Mouse (Mus musculus) thymus, adult 2 months (tissue): ENCODE measurements at regions not wholly inside any gene's neighbourhood (a gene's known extent, or its start where the extent isn't known, plus 50 kb on each side); places are given as distances from the start of the nearest gene placed in this dataset.

ENCODE experiments used
- DNase-seq: peaks from one replicate; pipeline ENCODE4 v3.0.0; 2021
- H3K27ac ChIP-seq: fragments of 200-500 bp; 2 replicates; pipeline ENCODE4 v1.5.1; 2012; ENCODE audit warnings: low read length, control low read depth; ENCODE audit not compliant: control insufficient read depth, insufficient read depth
- H3K27me3 ChIP-seq: fragments of 200-500 bp; 2 replicates; pipeline ENCODE4 v1.6.1; 2012; ENCODE audit warnings: mild to moderate bottlenecking, low read length, moderate library complexity, mixed read lengths; ENCODE audit not compliant: control insufficient read depth, insufficient read depth
- H3K36me3 ChIP-seq: fragments of 200-500 bp; 2 replicates; pipeline ENCODE4 v1.6.1; 2012; ENCODE audit warnings: mild to moderate bottlenecking, low read length, moderate library complexity; ENCODE audit not compliant: control insufficient read depth, insufficient read depth
- H3K4me1 ChIP-seq: fragments of 200-500 bp; replicated peaks from 2 replicates; pipeline ENCODE4 v1.6.1; 2012; ENCODE audit warnings: low read length; ENCODE audit not compliant: control insufficient read depth, insufficient read depth
- H3K4me3 ChIP-seq: fragments of 200-500 bp; 2 replicates; pipeline ENCODE4 v1.5.1; 2012; ENCODE audit warnings: mild to moderate bottlenecking, low read length, control low read depth, moderate library complexity; ENCODE audit not compliant: control insufficient read depth, insufficient read depth
- CTCF ChIP-seq: fragments of 200-500 bp; IDR thresholded peaks from 2 replicates; pipeline ENCODE4 v1.5.1; 2012; ENCODE audit warnings: mild to moderate bottlenecking, control low read depth, low read length, moderate library complexity, borderline replicate concordance; ENCODE audit not compliant: control insufficient read depth, poor library complexity, insufficient read depth; ENCODE audit errors: extremely low read depth
- POLR2A ChIP-seq: fragments of 200-500 bp; IDR thresholded peaks from 2 replicates; pipeline ENCODE4 v1.6.1; 2012; ENCODE audit warnings: mild to moderate bottlenecking, low read length, control low read depth, moderate library complexity; ENCODE audit not compliant: control insufficient read depth, poor library complexity, insufficient read depth; ENCODE audit errors: extremely low read depth
- WGBS: fragments of 180-500 bp; shearing (Covaris S2); methylation state at CpG from one replicate; pipeline ENCODE4 v1.1.7; 2018; 5-methylcytosine and 5-hydroxymethylcytosine counted together

DNA sequence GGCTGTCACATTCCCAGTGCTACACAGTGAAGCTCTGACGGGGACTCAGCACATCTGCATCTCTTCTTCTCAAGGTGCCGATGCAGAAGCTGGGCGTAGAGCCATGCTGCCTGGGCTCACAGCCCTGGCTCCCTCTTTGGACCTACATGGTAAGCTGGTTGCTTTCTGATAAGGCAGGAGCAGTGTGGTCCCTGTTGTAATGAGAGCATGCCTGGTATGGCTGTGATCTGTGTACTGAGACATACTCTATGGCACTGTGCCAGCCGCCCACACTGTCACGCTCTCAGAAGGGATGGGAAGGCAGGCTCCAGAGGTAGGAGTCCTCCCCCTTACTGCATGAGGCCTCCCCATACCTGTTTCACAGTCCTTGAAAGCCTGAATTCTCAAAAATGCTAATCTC lies 430.6 kb upstream of the Kcnab2 start:
- no peak for DNase-seq
- H3K4me1 ChIP-seq = no peaks in the 10 kb centered on the region
- 90% methylated on average over 5 of the region's 5 CpGs for WGBS
- no peaks in the 10 kb centered on the region for H3K36me3 ChIP-seq
- TF ChIP-seq CTCF (no peak), POLR2A (no peak)
- H3K27me3 ChIP-seq = no peaks in the 10 kb centered on the region
- no peak overlapping the region for H3K27ac ChIP-seq
- H3K4me3 ChIP-seq = no peak overlapping the region

DNA sequence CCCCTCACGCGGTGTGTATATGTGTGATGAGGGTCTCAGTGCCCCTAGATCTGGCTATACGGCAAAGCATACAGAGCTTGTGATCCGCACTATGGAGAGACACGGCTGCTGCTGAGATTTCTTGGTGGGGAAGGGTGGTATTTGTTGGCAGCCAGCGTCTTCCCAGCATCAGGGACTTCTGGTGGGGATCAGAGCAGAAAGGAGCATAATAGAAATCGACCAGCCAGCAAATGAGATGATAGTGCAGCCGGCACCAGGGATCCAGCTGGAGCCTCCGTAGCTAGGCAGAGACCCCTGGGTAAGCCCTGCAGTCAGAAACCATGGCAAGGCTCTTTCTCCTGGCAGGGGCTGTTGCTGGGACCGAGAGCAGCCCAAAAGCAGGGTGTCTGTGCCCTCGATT lies 425.2 kb upstream of the Kcnab2 start:
- DNase-seq = no peak
- H3K4me1 ChIP-seq = no peaks in the 10 kb centered on the region
- H3K27me3 ChIP-seq = no peaks in the 10 kb centered on the region
- no peaks in the 10 kb centered on the region for H3K36me3 ChIP-seq
- 85% methylated on average over 11 of the region's 11 CpGs for WGBS
- no peak for TF ChIP-seq CTCF
- TF ChIP-seq POLR2A = no peak
- H3K4me3 ChIP-seq = no peak overlapping the region
- H3K27ac ChIP-seq = no peak overlapping the region

DNA sequence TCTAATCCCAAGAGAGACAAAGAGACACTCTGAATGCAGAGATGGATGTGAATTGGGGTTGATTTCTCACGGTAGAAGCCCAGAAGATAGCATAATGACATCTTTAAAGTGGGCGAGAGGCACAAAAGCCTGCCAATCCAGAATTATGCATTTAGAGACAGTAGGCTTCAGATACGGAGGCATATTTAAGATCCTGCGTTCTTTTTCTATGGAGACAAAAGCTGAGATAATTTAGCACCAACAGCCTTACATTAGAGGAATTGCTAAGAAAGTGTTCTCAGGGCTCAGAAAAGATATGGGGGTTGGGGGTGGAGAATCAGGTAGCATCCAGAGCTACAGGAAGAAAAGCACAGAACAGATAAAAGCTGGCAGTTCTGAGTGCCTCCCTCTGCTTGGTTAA lies 422.4 kb upstream of the Kcnab2 start:
- Histone ChIP-seq H3K36me3 (no peaks in the 10 kb centered on the region), H3K27me3 (no peaks in the 10 kb centered on the region), H3K4me3 (no peak overlapping the region), H3K4me1 (no peaks in the 10 kb centered on the region), H3K27ac (no peak overlapping the region)
- 90% methylated on average over 4 of the region's 4 CpGs for WGBS
- no peak for TF ChIP-seq POLR2A
- no peak for TF ChIP-seq CTCF
- no peak for DNase-seq

DNA sequence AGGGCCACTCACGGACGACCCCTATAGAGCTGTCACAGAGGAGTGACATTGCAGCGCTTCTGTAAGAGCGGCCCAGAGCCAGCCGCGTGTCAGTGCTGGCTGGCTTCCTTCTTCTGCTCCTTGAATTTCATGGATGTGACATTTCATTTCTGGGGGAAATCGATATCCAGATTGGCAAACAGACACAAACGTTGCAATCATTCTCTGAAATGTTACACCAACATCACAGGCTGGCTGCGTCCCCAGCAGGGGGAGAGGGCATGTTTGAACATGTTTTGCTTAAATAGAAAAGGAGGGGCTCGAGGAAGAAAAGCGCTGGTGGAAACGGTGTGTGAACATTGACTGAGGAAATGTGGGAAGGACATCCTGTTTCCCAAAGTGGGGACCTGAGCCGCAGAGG lies 417.4 kb upstream of the Kcnab2 start:
- Histone ChIP-seq H3K4me3 (no peak overlapping the region), H3K4me1 (no peaks in the 10 kb centered on the region), H3K27ac (no peak overlapping the region), H3K27me3 (no peaks in the 10 kb centered on the region), H3K36me3 (no peaks in the 10 kb centered on the region)
- TF ChIP-seq CTCF = no peak
- no peak for TF ChIP-seq POLR2A
- DNase-seq = no peak
- WGBS = 74% methylated on average over 13 of the region's 13 CpGs

GRCm38 (mm10) chr4:152892997-152893396 lies 415.3 kb upstream of the Kcnab2 start:
- Histone ChIP-seq H3K4me3 (no peak overlapping the region), H3K27ac (no peak overlapping the region), H3K36me3 (no peaks in the 10 kb centered on the region), H3K27me3 (no peaks in the 10 kb centered on the region), H3K4me1 (no peaks in the 10 kb centered on the region)
- TF ChIP-seq CTCF = no peak
- TF ChIP-seq POLR2A = no peak
- WGBS = 83% methylated on average over 3 of the region's 3 CpGs
- DNase-seq = no peak

DNA sequence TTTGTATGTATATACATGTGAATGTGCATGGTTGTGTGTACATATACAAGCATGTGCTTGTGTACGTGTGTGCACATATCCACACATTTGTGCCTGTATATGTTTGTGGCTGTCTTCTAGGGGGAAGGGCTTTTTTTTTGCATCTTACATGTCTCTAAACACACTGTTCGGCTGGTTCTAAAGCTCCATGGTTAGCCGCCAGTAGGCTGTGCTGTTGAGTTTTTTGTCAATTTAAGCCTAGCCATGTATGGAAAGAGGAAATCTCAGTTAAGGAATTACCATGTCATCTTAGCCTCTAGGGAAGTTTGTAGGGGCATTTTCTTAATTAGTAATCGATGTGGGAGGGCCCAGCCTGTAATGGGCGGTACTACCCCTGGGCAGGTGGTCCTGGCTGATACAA lies 411.5 kb upstream of the Kcnab2 start:
- TF ChIP-seq CTCF (no peak), POLR2A (no peak)
- Histone ChIP-seq H3K4me1 (no peaks in the 10 kb centered on the region), H3K36me3 (no peaks in the 10 kb centered on the region), H3K4me3 (no peak overlapping the region), H3K27ac (no peak overlapping the region), H3K27me3 (no peaks in the 10 kb centered on the region)
- no peak for DNase-seq
- 87% methylated on average over 5 of the region's 5 CpGs for WGBS

GRCm38 (mm10) chr4:152888306-152888705 lies 410.6 kb upstream of the Kcnab2 start:
- DNase-seq = no peak
- no peak for TF ChIP-seq CTCF
- no peak for TF ChIP-seq POLR2A
- Histone ChIP-seq H3K4me1 (no peaks in the 10 kb centered on the region), H3K36me3 (no peaks in the 10 kb centered on the region), H3K27me3 (no peaks in the 10 kb centered on the region), H3K27ac (no peak overlapping the region), H3K4me3 (no peak overlapping the region)
- WGBS = 92% methylated on average over 14 of the region's 14 CpGs
